Mouse (Mus musculus) hindbrain, embryonic 13.5 days (tissue): Measurements from ENCODE around the gene Gsc. TPM values are rescaled to one million over a fixed set of nuclear protein-coding genes. Genes with fewer than 3 reads are reported as not detected.

Experiments used
- ATAC-seq: fragments of 200-750 bp; cut with Nextera tagmentation; 2 replicates; pipeline ENCODE4 v1.8.0; 2017; ENCODE audit warnings: moderate TSS enrichment; ENCODE audit not compliant: low FRiP score
- H3K27ac ChIP-seq: fragments of 300-500 bp; sonication (generic); 2 replicates; pipeline ENCODE4 v1.5.1; 2015; ENCODE audit warnings: inconsistent platforms, mild to moderate bottlenecking, moderate library complexity
- H3K27me3 ChIP-seq: fragments of 300-500 bp; sonication (generic); 2 replicates; pipeline ENCODE4 v1.6.1; 2015; ENCODE audit warnings: mild to moderate bottlenecking, inconsistent platforms
- H3K36me3 ChIP-seq: fragments of 300-500 bp; sonication (generic); 2 replicates; pipeline ENCODE4 v1.6.1; 2015; ENCODE audit warnings: mild to moderate bottlenecking, inconsistent platforms
- H3K4me1 ChIP-seq: fragments of 300-500 bp; sonication (generic); replicated peaks from 2 replicates; pipeline ENCODE4 v1.6.1; 2015; ENCODE audit warnings: inconsistent platforms
- H3K4me2 ChIP-seq: fragments of 300-500 bp; sonication (generic); 2 replicates; pipeline ENCODE4 v1.6.1; 2015; ENCODE audit warnings: inconsistent platforms, mild to moderate bottlenecking, moderate library complexity
- H3K4me3 ChIP-seq: fragments of 300-500 bp; sonication (generic); 2 replicates; pipeline ENCODE4 v1.5.1; 2015; ENCODE audit warnings: mild to moderate bottlenecking, inconsistent platforms
- H3K9ac ChIP-seq: fragments of 300-500 bp; sonication (generic); 2 replicates; pipeline ENCODE4 v1.6.1; 2015; ENCODE audit warnings: mild to moderate bottlenecking, inconsistent platforms
- H3K9me3 ChIP-seq: fragments of 300-500 bp; sonication (generic); 2 replicates; pipeline ENCODE4 v1.6.1; 2016; ENCODE audit warnings: inconsistent platforms
- WGBS: fragments of 180-500 bp; shearing (Covaris S2); methylation state at CpG from one replicate; pipeline ENCODE4 v1.1.7; 2015; 5-methylcytosine and 5-hydroxymethylcytosine counted together
- polyA plus RNA-seq: library from polyadenylated mRNA; unstranded; fragments of >200 nt; fragmentation: Nextera tagmentation; extraction: Ambion mirVana; gene quantifications from 2 replicates; pipeline ENCODE4 v1.2.1, GENCODE M21; 2015

Gene Gsc
- 0.31 TPM in 1 of 2 replicates, not detected in the other for polyA plus RNA-seq

- Histone ChIP-seq H3K36me3 (no peaks in the 10 kb centered on the region), H3K9ac (peak within 1 kb of the TSS; percentile 53; the same call in 1 of the 2 replicates), H3K27me3 (peaks cover 98% of the 10 kb centered on the region), H3K4me1 (peaks cover 40% of the 10 kb centered on the region), H3K27ac (no peak within 1 kb of the TSS), H3K4me2 (peak within 1 kb of the TSS; percentile 61), H3K9me3 (no peaks in the 10 kb centered on the region), H3K4me3 (peak within 1 kb of the TSS; percentile 39)
- ATAC-seq: 0 out of 2 replicates have a peak, but pooled peaks have one; percentile 11
- under 1% methylated on average over 96 of the region's 97 CpGs for WGBS
These were observed at the start of gene Gsc for GRCm38 (mm10) chr12:104472601-104473424. TSS of gene Gsc (minus strand) at chr12:104473330.

GRCm38 (mm10) chr12:104519721-104520120 is 46.6 kb upstream of the Gsc start:
- H3K4me2 ChIP-seq: no peak overlapping the region
- H3K27ac ChIP-seq: no peak overlapping the region
- no peak overlapping the region for H3K4me3 ChIP-seq
- no peak overlapping the region for H3K9ac ChIP-seq
- H3K4me1 ChIP-seq: no peaks in the 10 kb centered on the region
- no peak for ATAC-seq
- no peaks in the 10 kb centered on the region for H3K36me3 ChIP-seq
- WGBS: 96% methylated on average over 5 of the region's 5 CpGs
- H3K27me3 ChIP-seq: no peaks in the 10 kb centered on the region
- peaks cover 7% of the 10 kb centered on the region for H3K9me3 ChIP-seq

GRCm38 (mm10) chr12:104507911-104508310 is 34.8 kb upstream of the Gsc start:
- WGBS: 27% methylated on average over 7 of the region's 7 CpGs
- Histone ChIP-seq H3K4me2 (no peak overlapping the region), H3K4me1 (no peaks in the 10 kb centered on the region), H3K27ac (no peak overlapping the region), H3K27me3 (no peaks in the 10 kb centered on the region), H3K36me3 (no peaks in the 10 kb centered on the region), H3K4me3 (no peak overlapping the region), H3K9me3 (no peaks in the 10 kb centered on the region), H3K9ac (no peak overlapping the region)
- no peak for ATAC-seq

- no peak overlapping the region for H3K9ac ChIP-seq
- no peaks in the 10 kb centered on the region for H3K36me3 ChIP-seq
- no peak for ATAC-seq
- 75% methylated on average over 6 of the region's 6 CpGs for WGBS
- H3K4me3 ChIP-seq: no peak overlapping the region
- H3K27me3 ChIP-seq: 0 out of 2 replicates have a peak, but pooled peaks cover 3% of the 10 kb centered on the region
- no peaks in the 10 kb centered on the region for H3K9me3 ChIP-seq
- H3K4me2 ChIP-seq: no peak overlapping the region
- no peaks in the 10 kb centered on the region for H3K4me1 ChIP-seq
- H3K27ac ChIP-seq: no peak overlapping the region
These were observed 18.9 kb upstream of the Gsc start for GRCm38 (mm10) chr12:104492009-104492408.

- Histone ChIP-seq H3K4me1 (no peaks in the 10 kb centered on the region), H3K36me3 (no peaks in the 10 kb centered on the region), H3K9me3 (no peaks in the 10 kb centered on the region), H3K9ac (no peak overlapping the region), H3K27ac (no peak overlapping the region), H3K4me2 (no peak overlapping the region), H3K27me3 (peaks cover 17% of the 10 kb centered on the region), H3K4me3 (no peak overlapping the region)
- ATAC-seq: no peak
- WGBS: 69% methylated on average over 8 of the region's 8 CpGs
These were observed 13.1 kb upstream of the Gsc start for GRCm38 (mm10) chr12:104486205-104486604.

GRCm38 (mm10) chr12:104485161-104485560 is 12.0 kb upstream of the Gsc start:
- Histone ChIP-seq H3K27me3 (peaks cover 27% of the 10 kb centered on the region), H3K4me1 (no peaks in the 10 kb centered on the region), H3K9me3 (no peaks in the 10 kb centered on the region), H3K27ac (no peak overlapping the region), H3K9ac (no peak overlapping the region), H3K4me2 (no peak overlapping the region), H3K4me3 (no peak overlapping the region), H3K36me3 (no peaks in the 10 kb centered on the region)
- WGBS: 29% methylated on average over 3 of the region's 3 CpGs
- ATAC-seq: no peak

- H3K27me3 ChIP-seq: peaks cover 63% of the 10 kb centered on the region
These were observed 7.9 kb upstream of the Gsc start for GRCm38 (mm10) chr12:104481007-104481406.

GRCm38 (mm10) chr12:104478193-104478592 is 5.1 kb upstream of the Gsc start:
- peaks cover 80% of the 10 kb centered on the region for H3K27me3 ChIP-seq
- 2% methylated on average over 4 of the region's 4 CpGs for WGBS
- peaks cover 18% of the 10 kb centered on the region for H3K4me1 ChIP-seq
- no peak overlapping the region for H3K4me3 ChIP-seq
- no peak overlapping the region for H3K9ac ChIP-seq
- ATAC-seq: no peak
- H3K27ac ChIP-seq: no peak overlapping the region
- no peaks in the 10 kb centered on the region for H3K9me3 ChIP-seq
- no peak overlapping the region for H3K4me2 ChIP-seq
- no peaks in the 10 kb centered on the region for H3K36me3 ChIP-seq

More at GRCm38 (mm10) chr12:104481007-104481406, 7.9 kb upstream of the Gsc start:
- WGBS: 67% methylated on average over 10 of the region's 10 CpGs
- H3K4me2 ChIP-seq: no peak overlapping the region
- H3K9ac ChIP-seq: no peak overlapping the region
- H3K4me1 ChIP-seq: peaks cover 5% of the 10 kb centered on the region; the same call in 1 of the 2 replicates
- no peak overlapping the region for H3K4me3 ChIP-seq
- no peak for ATAC-seq
- H3K9me3 ChIP-seq: no peaks in the 10 kb centered on the region
- no peak overlapping the region for H3K27ac ChIP-seq
- no peaks in the 10 kb centered on the region for H3K36me3 ChIP-seq

- Histone ChIP-seq H3K4me2 (no peak overlapping the region), H3K9me3 (no peaks in the 10 kb centered on the region), H3K4me3 (no peak overlapping the region), H3K36me3 (no peaks in the 10 kb centered on the region), H3K27me3 (peaks cover 87% of the 10 kb centered on the region), H3K27ac (no peak overlapping the region), H3K9ac (no peak overlapping the region), H3K4me1 (peaks cover 25% of the 10 kb centered on the region)
- WGBS: 3% methylated on average over 7 of the region's 7 CpGs
- ATAC-seq: no peak
These were observed 4.4 kb upstream of the Gsc start for GRCm38 (mm10) chr12:104477501-104477900.

- Histone ChIP-seq H3K9ac (no peak overlapping the region), H3K36me3 (no peaks in the 10 kb centered on the region), H3K27me3 (peaks cover 91% of the 10 kb centered on the region), H3K4me2 (no peak overlapping the region), H3K4me1 (peaks cover 29% of the 10 kb centered on the region), H3K27ac (no peak overlapping the region), H3K9me3 (no peaks in the 10 kb centered on the region), H3K4me3 (no peak overlapping the region)
- no peak for ATAC-seq
- under 1% methylated on average over 12 of the region's 12 CpGs for WGBS
These were observed 3.9 kb upstream of the Gsc start for GRCm38 (mm10) chr12:104477066-104477465.

GRCm38 (mm10) chr12:104475946-104476345 is 2.8 kb upstream of the Gsc start:
- peaks cover 40% of the 10 kb centered on the region for H3K4me1 ChIP-seq
- H3K27me3 ChIP-seq: peaks cover 96% of the 10 kb centered on the region
- ATAC-seq: no peak
- WGBS: under 1% methylated on average over 21 of the region's 21 CpGs
- no peak overlapping the region for H3K27ac ChIP-seq
- no peak overlapping the region; the same call in 1 of the 2 replicates for H3K4me3 ChIP-seq
- no peak overlapping the region for H3K9ac ChIP-seq
- no peaks in the 10 kb centered on the region for H3K9me3 ChIP-seq
- no peak overlapping the region for H3K4me2 ChIP-seq
- no peaks in the 10 kb centered on the region for H3K36me3 ChIP-seq

GRCm38 (mm10) chr12:104474881-104475740 is 2.0 kb upstream of the Gsc start:
- 1% methylated on average over 22 of the region's 22 CpGs for WGBS
- ATAC-seq: no peak
- Histone ChIP-seq H3K27me3 (peaks cover 96% of the 10 kb centered on the region), H3K9ac (no peak overlapping the region), H3K27ac (no peak overlapping the region), H3K4me2 (no peak overlapping the region), H3K36me3 (no peaks in the 10 kb centered on the region), H3K9me3 (no peaks in the 10 kb centered on the region), H3K4me3 (no peak overlapping the region), H3K4me1 (peaks cover 40% of the 10 kb centered on the region)
